Mouse (Mus musculus) CH12.LX (cell line): ENCODE measurements around the gene Tas2r134.

Experiments used
- CTCF ChIP-seq, 2 experiments: IDR thresholded peaks in 1 of 2; conservative IDR thresholded peaks in 1 of 2; 2 replicates each; pipeline ENCODE4 v1.5.1; 2011 to 2012; ENCODE audit warnings: low read depth in 2 of 2, low read length in 2 of 2, improper control_type of control experiment in 1 of 2, inconsistent platforms in 1 of 2, mild to moderate bottlenecking in 1 of 2, moderate library complexity in 1 of 2
- GABPA ChIP-seq: IDR thresholded peaks from 2 replicates; pipeline ENCODE4 v1.6.1; 2012; ENCODE audit warnings: low read depth, low read length, improper control_type of control experiment, inconsistent platforms; ENCODE audit not compliant: insufficient replicate concordance
- MAFK ChIP-seq: IDR thresholded peaks from 2 replicates; pipeline ENCODE4 v1.6.1; 2011; ENCODE audit warnings: low read length, improper control_type of control experiment; ENCODE audit not compliant: insufficient replicate concordance
- MAX ChIP-seq: IDR thresholded peaks from 2 replicates; pipeline ENCODE4 v1.6.1; 2011; ENCODE audit warnings: low read length, improper control_type of control experiment
- MEF2A ChIP-seq: IDR thresholded peaks from 2 replicates; pipeline ENCODE4 v1.6.1; 2014; ENCODE audit warnings: low read depth, mild to moderate bottlenecking, inconsistent platforms, low read length, improper control_type of control experiment, borderline replicate concordance
- POLR2A ChIP-seq: IDR thresholded peaks from 2 replicates; pipeline ENCODE4 v1.6.1; 2011; ENCODE audit warnings: low read depth, mild to moderate bottlenecking, improper control_type of control experiment, low read length
- SIN3A ChIP-seq: IDR thresholded peaks from 2 replicates; pipeline ENCODE4 v1.6.1; 2012; ENCODE audit warnings: low read length, improper control_type of control experiment, inconsistent platforms
- ZNF384 ChIP-seq: IDR thresholded peaks from 2 replicates; pipeline ENCODE4 v1.6.1; 2012; ENCODE audit warnings: low read depth, low read length, improper control_type of control experiment, inconsistent platforms

- TF ChIP-seq CTCF (conservative IDR thresholded peaks at IDR 0.05 in 1 of 2, IDR thresholded peaks at IDR 0.05 in 1 of 2; ENCODE audit: low read depth in 2 of 2, low read length in 2 of 2) (no peak), GABPA (no peak), MAFK (no peak), MEF2A (no peak), SIN3A (no peak), POLR2A (no peak), MAX (no peak), ZNF384 (no peak)
These were observed 5.4 kb upstream of the Tas2r134 start for GRCm38 (mm10) chr2:51621931-51622330.
